Mouse (Mus musculus) right cerebral cortex, adult 2 months (tissue): ENCODE measurements around the gene Siae.

Experiments
- DNase-seq, 2 experiments: peaks; one replicate each; pipeline ENCODE4 v3.0.0; 2021 to 2022; ENCODE audit warnings: low spot score in 2 of 2

Gene Siae

GRCm38 (mm10) chr9:37554838-37555748, at the start of gene Siae:
TSS of gene Siae (plus strand) at chr9:37555698.
- DNase-seq: peak; percentile 65 to 67

- DNase-seq: no peak
Measured at GRCm38 (mm10) chr9:37506023-37506422, 49.5 kb upstream of the Siae start.

GRCm38 (mm10) chr9:37512097-37512496, 43.4 kb upstream of the Siae start:
- no peak for DNase-seq

GRCm38 (mm10) chr9:37514456-37514855, 41.0 kb upstream of the Siae start:
- no peak for DNase-seq

- no peak for DNase-seq
Measured at GRCm38 (mm10) chr9:37517467-37517866, 38.0 kb upstream of the Siae start.

- DNase-seq: no peak
Measured at GRCm38 (mm10) chr9:37518991-37519390, 36.5 kb upstream of the Siae start.

GRCm38 (mm10) chr9:37519995-37520394, 35.5 kb upstream of the Siae start:
- DNase-seq: no peak

GRCm38 (mm10) chr9:37525461-37525860, 30.0 kb upstream of the Siae start:
- no peak for DNase-seq

- DNase-seq: no peak
Measured at GRCm38 (mm10) chr9:37526443-37527395, 28.8 kb upstream of the Siae start.

GRCm38 (mm10) chr9:37527396-37528224, 27.9 kb upstream of the Siae start, which contains the start of gene Esam:
TSS of gene Esam (plus strand) at chr9:37528078.
- DNase-seq: no peak

- no peak for DNase-seq
Measured at GRCm38 (mm10) chr9:37528225-37528970, 27.1 kb upstream of the Siae start.

GRCm38 (mm10) chr9:37530031-37530887, 25.2 kb upstream of the Siae start:
- no peak for DNase-seq

- no peak for DNase-seq
Measured at GRCm38 (mm10) chr9:37530888-37531705, 24.4 kb upstream of the Siae start.

GRCm38 (mm10) chr9:37536851-37537250, 18.6 kb upstream of the Siae start:
- DNase-seq: no peak

GRCm38 (mm10) chr9:37537658-37538250, 17.7 kb upstream of the Siae start:
- DNase-seq: no peak

GRCm38 (mm10) chr9:37539170-37540025, 16.1 kb upstream of the Siae start, which contains the start of gene Vsig2:
TSS of gene Vsig2 (plus strand) at chr9:37539255.
- DNase-seq: no peak

GRCm38 (mm10) chr9:37540226-37540625, 15.3 kb upstream of the Siae start:
- no peak for DNase-seq
